Mouse (Mus musculus) erythroblast, embryonic 14.5 days (primary cell): ENCODE results near the gene Trib3.

ENCODE experiments used
- GATA1 ChIP-seq: IDR thresholded peaks from 2 replicates; pipeline ENCODE4 v1.6.1; 2012; ENCODE audit warnings: low read length, inconsistent platforms, mixed read lengths
- TAL1 ChIP-seq: IDR thresholded peaks from 3 replicates; pipeline ENCODE4 v1.6.1; 2012; ENCODE audit warnings: low read length, inconsistent platforms, mixed read lengths

DNA sequence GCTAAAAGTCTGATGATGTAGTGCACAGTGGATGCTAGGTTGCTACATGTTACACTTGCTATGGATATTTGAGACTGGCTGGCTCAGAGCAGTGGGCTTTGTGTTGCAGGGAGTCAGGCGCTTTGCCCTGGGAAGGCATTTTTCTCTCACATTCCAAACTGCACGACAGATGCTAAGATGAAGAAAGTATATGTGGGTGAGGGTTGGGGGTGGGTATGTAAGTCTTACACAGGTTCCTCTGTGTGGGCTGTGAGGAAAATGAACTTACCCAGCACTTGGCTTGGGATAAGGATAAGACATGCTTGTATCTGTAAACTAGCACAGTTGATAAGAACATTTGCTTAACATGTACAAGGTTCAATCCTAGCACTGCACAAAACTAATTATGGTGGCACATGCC is 41.0 kb downstream of the Trib3 start:
- TF ChIP-seq GATA1 = no peak
- no peak for TF ChIP-seq TAL1
